Mouse (Mus musculus) frontal cortex, adult 2 months (tissue): Measurements from ENCODE around the gene Gm20388. TPM values are rescaled to one million over a fixed set of nuclear protein-coding genes. Genes with fewer than 3 reads are reported as not detected.
"Not testable (repeated sequence)": the region's sequence is repeated elsewhere in the genome, so short reads cannot be mapped to it uniquely, and the experiment has no call there.

ENCODE experiments used
- DNase-seq, 2 experiments: peaks; one replicate each; pipeline ENCODE4 v3.0.0; 2022; ENCODE audit warnings: low spot score in 1 of 2; ENCODE audit errors: extremely low spot score in 1 of 2
- polyA plus RNA-seq: library from polyadenylated mRNA; depleted of rRNA; stranded (reverse); fragments of >200 nt; gene quantifications from 2 replicates; pipeline ENCODE4 v1.2.3, GENCODE M21; 2012

The Gm20388 gene
- polyA plus RNA-seq, 1 experiment = 22.2 TPM

- DNase-seq = no peak
Observed at GRCm38 (mm10) chr8:122303451-122303850, 2392.8 kb downstream of the Gm20388 start.

- no peak for DNase-seq
Observed at GRCm38 (mm10) chr8:122304058-122304457, 2393.4 kb downstream of the Gm20388 start.

GRCm38 (mm10) chr8:122306660-122307399 is 2396.2 kb downstream of the Gm20388 start:
- DNase-seq = no peak

GRCm38 (mm10) chr8:122307836-122308235 is 2397.2 kb downstream of the Gm20388 start:
- DNase-seq = no peak

- no peak for DNase-seq
Observed at GRCm38 (mm10) chr8:122309272-122309671, 2398.6 kb downstream of the Gm20388 start.

- DNase-seq = no peak
Observed at GRCm38 (mm10) chr8:122311115-122311514, 2400.5 kb downstream of the Gm20388 start.

- DNase-seq = no peak
Observed at GRCm38 (mm10) chr8:122312553-122312952, 2401.9 kb downstream of the Gm20388 start.

- no peak for DNase-seq
Observed at GRCm38 (mm10) chr8:122313310-122313709, 2402.7 kb downstream of the Gm20388 start.

GRCm38 (mm10) chr8:122314899-122315496 is 2404.4 kb downstream of the Gm20388 start:
- no peak for DNase-seq

- DNase-seq = no peak
Observed at GRCm38 (mm10) chr8:122316402-122316801, 2405.8 kb downstream of the Gm20388 start.

GRCm38 (mm10) chr8:122317918-122318475 is 2407.4 kb downstream of the Gm20388 start:
- no peak for DNase-seq

GRCm38 (mm10) chr8:122319045-122319707 is 2408.5 kb downstream of the Gm20388 start:
- DNase-seq = no peak

GRCm38 (mm10) chr8:122319708-122320075 is 2409.1 kb downstream of the Gm20388 start:
- DNase-seq = no peak

GRCm38 (mm10) chr8:122320541-122320940 is 2409.9 kb downstream of the Gm20388 start:
- no peak for DNase-seq

GRCm38 (mm10) chr8:122321455-122321921 is 2410.8 kb downstream of the Gm20388 start:
- no peak for DNase-seq

GRCm38 (mm10) chr8:122322126-122322525 is 2411.5 kb downstream of the Gm20388 start:
- no peak for DNase-seq

- no peak for DNase-seq
Observed at GRCm38 (mm10) chr8:122322792-122323191, 2412.2 kb downstream of the Gm20388 start.

- DNase-seq = not testable (repeated sequence)
Observed at GRCm38 (mm10) chr8:122323951-122324402, 2413.3 kb downstream of the Gm20388 start.

GRCm38 (mm10) chr8:122325196-122325595 is 2414.6 kb downstream of the Gm20388 start:
- DNase-seq = no peak

GRCm38 (mm10) chr8:122326114-122326542 is 2415.5 kb downstream of the Gm20388 start:
- DNase-seq = no peak

- no peak for DNase-seq
Observed at GRCm38 (mm10) chr8:122329072-122329471, 2418.4 kb downstream of the Gm20388 start.
